Mouse (Mus musculus) natural killer cell, adult 2 months (primary cell): Measurements from ENCODE around the gene Ccdc186.
"Not testable (repeated sequence)": the region's sequence is repeated elsewhere in the genome, so short reads cannot be mapped to it uniquely, and the experiment has no call there.

Experiments used
- DNase-seq, 2 experiments: peaks; one replicate each; pipeline ENCODE4 v3.0.0; 2022; ENCODE audit warnings: low spot score in 2 of 2

The Ccdc186 gene

DNA sequence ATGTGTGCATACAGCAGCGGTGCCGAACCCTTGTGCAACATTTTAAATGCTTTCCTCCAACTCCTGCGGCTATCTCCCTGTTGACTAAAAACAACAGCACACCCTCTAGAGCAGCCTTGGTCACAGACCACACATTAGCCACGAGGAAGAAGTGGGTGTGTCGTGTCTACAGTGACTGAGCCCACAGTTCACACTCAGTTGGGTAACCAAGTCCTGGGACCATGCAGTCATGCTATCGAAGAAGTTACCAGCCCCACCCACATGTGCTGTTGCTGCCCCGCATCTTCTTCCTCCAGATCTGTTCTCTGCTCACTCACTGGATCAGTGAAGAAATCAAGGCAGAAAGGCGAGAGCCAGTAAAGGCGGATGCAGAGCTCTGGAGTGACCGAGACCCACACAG, 65.6 kb downstream of the Ccdc186 start:
- peak; percentile 69 to 83 for DNase-seq

DNA sequence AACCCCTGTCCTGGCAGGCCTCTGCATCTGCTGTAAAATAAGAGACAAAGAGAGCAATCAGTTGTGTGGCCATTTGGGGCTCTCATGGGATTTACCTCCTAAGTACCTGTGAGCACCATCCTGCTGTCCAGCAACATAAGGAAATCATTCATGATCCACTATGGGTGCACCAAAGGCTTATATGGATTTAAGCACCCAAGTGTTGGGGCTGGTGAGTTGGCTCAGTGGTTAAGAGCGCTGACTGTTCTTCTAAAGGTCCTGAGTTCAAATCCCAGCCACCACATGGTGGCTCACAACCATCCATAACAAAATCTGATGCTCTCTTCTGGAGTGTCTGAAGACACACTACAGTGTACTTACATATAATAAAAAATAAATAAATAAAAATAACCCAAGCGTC, 67.5 kb downstream of the Ccdc186 start:
- not testable (repeated sequence) for DNase-seq

DNA sequence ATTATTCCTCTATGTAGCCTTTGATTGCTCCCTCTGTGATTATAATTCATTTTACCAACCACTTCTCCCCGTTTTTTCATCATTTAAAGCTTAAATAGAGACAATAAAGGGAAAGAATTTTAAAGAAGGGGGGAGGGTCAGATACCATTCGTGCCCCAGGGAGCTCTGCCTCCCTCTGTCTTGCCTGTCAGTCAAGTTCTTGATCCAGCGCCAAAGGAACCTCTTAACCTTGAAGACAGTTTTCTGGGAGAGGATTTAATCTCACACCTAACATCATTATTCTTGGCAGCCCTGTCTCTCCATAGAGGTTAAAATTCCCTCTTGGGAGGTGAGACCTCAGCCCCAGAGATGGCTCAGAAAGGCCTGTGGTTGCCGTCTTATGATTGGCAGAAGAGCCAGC, 71.3 kb downstream of the Ccdc186 start:
- DNase-seq, result no peak

DNA sequence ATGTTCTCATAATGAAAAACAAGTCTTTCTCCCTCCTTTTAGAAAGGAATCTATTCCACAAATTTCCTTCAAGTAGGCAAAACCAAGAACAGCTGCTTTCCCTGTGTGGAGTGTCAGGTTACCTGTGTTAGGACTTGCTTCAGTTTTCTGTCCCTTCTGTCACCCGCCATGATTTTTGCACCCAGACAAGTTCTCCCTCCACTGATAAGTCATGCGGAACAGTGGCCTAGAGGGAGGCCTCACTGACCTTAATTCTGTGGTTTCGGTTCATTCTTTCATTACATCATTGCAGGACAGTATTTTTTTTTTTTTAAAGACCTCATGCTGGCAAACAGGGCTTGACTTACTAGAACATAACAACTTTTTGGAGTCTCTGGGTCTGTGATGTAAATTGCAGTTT, 72.6 kb downstream of the Ccdc186 start:
- DNase-seq, result no peak

- no peak for DNase-seq
These were observed 74.1 kb downstream of the Ccdc186 start for GRCm38 (mm10) chr19:56747878-56748277.

- DNase-seq, result no peak
These were observed 75.4 kb downstream of the Ccdc186 start for GRCm38 (mm10) chr19:56746618-56747017.

DNA sequence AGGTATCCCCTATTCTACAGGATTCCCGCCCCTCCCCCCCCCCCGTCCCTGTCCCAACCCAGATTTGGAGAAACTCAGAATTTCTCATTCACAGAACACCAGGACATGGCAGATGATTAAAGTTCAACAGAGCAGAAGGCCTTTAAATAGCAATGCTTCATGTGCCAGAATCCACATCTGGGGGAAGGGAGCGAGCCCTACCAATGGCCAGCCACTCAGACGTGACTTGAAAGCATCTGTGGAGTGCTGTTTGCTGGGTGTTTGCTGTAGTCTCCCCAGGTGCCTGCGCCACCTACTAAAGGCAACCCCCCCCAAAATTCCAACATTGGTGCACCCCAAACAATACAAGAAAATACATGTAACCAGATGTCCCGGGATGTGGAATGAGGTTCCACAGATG, 76.5 kb downstream of the Ccdc186 start:
- no peak for DNase-seq

DNA sequence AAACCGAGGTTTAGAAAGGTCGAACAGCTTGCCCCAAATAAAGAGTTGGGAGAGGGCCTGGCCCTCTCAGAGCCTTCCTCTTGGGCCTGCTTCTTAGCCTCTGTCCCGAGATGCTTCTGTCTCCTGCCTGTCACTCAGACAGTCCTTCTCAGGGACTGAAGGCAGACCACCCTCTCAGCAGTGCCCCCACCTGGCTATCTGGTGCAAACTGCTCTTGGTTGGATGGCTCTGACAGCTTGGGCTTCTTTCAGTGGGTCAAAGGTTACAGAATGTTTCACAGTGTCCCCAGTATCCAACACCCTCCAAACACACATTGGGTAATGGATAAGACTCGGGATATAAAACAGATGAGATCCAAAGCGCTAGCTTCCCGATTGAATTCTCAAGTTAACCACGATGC, 76.9 kb downstream of the Ccdc186 start:
- DNase-seq, result no peak
